Mouse (Mus musculus) brown adipose tissue, adult 24 weeks (tissue): ENCODE measurements around the gene Comt. TPM values are rescaled to one million over a fixed set of nuclear protein-coding genes. Genes with fewer than 3 reads are reported as not detected.

ENCODE experiments used
- H3K27ac ChIP-seq: fragments of 200-500 bp; replicated peaks from 2 replicates; pipeline ENCODE4 v1.5.1; 2012; ENCODE audit warnings: low read depth, mild to moderate bottlenecking, low read length
- H3K4me1 ChIP-seq: fragments of 200-500 bp; 2 replicates; pipeline ENCODE4 v1.6.1; 2012; ENCODE audit warnings: low read length, mixed read lengths; ENCODE audit not compliant: control insufficient read depth, insufficient read depth, insufficient read length
- H3K4me3 ChIP-seq: fragments of 200-500 bp; 2 replicates; pipeline ENCODE4 v1.5.1; 2012; ENCODE audit warnings: low read depth, mild to moderate bottlenecking, low read length, moderate library complexity; ENCODE audit not compliant: insufficient read depth
- polyA plus RNA-seq: library from polyadenylated mRNA; stranded (reverse); fragments of >200 nt; gene quantifications from 2 replicates; pipeline ENCODE4 v1.2.4, GENCODE M21; 2012; ENCODE audit not compliant: missing spikeins, insufficient read depth, insufficient read length

Gene Comt
- polyA plus RNA-seq, 1 experiment, result 452 TPM

DNA sequence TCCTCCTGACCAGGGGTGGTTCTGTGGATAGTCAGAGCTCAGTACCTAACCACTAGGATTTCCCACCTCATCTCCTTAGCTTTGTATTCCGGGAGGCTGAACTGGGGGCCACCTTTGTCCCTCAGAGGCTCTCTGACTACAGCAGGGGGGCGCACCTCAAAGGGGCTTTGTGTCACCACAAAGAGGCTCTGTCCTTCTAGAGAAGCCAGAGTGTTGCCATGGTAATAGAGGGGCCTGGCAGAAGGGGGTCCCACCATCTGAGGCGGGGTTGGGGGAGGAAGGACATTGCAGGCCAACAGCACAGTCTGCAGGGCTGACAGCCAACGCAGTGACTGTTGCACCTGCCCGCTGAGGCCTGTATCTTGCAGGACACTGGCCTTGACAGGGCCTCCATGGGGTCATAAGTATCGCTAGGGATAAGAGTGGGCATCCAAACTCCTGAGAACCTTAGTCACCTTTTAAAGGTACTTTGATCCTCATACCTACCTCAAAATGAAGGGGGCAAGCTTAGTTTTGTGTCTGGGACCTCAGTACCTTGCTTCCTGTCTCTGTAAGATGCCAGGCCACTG is 46.1 kb downstream of the Comt start:
- no peaks in the 10 kb centered on the region for H3K4me1 ChIP-seq
- H3K4me3 ChIP-seq, result no peak overlapping the region
- H3K27ac ChIP-seq, result no peak overlapping the region

DNA sequence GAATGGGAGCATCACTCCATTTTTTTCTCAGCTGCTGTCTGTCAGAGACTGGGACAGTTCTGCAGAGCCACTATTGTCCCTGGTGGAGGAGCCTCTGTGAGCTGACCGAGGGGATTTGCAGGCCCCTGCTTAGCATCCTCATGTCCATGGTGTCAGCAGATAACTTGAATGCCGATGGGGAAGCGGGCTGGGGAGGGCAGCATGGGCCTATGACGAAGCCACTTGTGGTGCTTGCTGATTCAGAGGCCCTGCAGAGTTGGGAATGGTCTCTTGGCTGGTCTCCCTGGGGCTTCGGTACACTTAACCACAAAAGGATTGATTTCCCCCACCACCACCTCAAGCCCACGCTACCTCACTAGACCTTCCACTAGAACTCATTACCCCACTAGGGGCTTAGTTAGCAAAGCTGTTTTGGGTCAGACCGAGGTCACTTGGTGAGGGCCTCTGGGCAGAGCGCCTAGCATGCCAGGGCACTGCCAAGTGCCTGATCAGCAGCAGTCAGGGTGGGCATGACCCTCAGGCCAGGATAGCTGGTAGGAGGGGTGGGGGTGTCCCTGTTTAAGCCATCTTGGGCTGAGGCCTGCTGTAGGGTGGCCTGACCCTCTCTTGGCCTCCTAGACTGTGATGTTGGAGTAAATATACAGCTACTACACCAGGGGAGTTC is 47.2 kb downstream of the Comt start:
- Histone ChIP-seq H3K4me3 (no peak overlapping the region), H3K4me1 (no peaks in the 10 kb centered on the region), H3K27ac (no peak overlapping the region)

DNA sequence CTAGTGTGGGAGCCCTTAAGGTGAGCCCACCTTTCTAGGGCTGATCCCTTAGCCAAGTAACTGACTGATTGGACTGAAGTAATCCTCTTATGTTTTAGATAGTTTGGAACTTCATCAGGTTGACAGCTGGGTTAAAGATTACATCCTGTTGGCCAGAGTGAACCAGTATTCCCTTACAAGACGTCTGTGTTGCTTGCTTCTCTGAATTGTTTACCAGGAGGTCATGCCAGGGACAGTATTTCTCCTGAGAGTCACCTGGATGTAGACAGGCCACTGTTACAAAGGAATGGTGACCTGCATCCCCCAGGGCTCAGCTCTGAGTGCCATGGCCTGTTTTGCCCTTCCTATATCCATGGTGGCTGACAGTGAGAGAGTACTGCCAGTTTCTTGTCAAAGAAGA is 48.2 kb downstream of the Comt start:
- H3K4me3 ChIP-seq, result no peak overlapping the region
- H3K4me1 ChIP-seq, result no peaks in the 10 kb centered on the region
- no peak overlapping the region for H3K27ac ChIP-seq

DNA sequence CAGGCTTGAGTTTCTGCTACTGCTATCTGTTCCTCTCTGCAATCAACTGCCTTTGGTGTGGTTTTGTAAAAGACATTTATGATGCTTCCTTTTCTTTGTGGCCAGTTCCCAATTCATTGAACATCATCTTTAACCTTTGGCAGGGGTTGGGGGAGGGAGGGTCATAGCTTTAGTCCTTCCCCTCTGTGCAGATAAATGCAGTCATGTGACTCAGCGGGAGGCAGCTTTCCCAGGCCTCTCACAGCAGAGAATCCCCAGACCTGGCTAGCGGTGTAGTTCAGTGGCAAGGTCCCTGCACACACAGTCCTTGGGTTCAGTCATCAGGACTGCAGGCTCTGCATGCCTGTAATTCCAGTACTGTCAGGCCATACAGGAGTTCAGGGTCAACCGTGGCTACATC is 49.4 kb downstream of the Comt start:
- H3K4me1 ChIP-seq, result no peaks in the 10 kb centered on the region
- no peak overlapping the region for H3K27ac ChIP-seq
- H3K4me3 ChIP-seq, result no peak overlapping the region

DNA sequence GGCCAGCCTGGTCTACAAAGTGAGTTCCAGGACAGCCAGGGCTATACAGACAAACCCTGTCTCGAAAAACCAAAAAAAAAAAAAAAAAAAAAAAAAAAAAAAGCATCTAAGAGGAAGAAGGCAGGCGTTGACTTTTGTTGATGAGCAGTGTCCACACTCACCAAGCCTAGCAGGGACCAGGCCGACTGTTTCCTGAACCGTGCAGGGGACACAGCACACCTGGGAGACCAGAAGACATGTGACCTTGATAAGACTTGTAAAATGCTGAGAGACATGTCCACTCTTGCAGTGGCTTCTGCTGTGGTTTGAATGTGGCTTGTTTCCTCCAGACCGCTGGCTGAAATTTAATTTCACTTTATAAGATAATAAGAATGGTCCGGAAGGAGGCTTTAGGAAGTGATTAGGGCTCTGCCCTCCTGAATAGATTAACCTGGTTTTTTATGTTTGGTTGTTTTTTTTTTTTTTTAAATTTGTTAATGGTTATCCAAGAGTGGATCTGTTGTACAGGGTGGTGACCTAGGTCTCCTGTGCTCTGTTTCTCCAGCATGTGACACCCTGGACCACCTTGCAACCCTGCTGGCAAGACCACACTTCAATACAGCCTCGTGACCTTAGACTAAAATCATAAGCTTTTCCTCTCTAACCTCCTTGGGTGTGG is 50.2 kb downstream of the Comt start:
- Histone ChIP-seq H3K27ac (no peak overlapping the region), H3K4me3 (no peak overlapping the region), H3K4me1 (no peaks in the 10 kb centered on the region)

DNA sequence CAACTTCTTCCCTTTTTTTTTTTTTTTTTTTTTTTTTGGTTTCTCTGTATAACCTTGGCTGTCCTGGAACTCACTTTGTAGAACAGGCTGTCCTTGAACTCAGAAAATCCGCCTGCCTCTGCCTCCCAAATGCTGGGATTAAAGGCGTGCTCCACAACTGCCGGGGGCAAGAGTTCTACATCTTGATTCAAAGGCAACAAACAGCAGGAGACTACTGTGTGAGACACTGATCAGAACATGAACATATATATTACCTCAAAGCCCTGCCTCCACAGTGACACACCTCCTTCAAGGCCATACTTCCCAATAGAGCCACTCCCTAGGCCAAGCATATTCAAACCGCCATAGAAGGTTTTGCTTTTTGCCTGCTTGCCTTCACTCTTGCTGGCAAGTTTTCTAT is 53.0 kb downstream of the Comt start:
- Histone ChIP-seq H3K4me3 (no peak overlapping the region), H3K4me1 (no peaks in the 10 kb centered on the region), H3K27ac (no peak overlapping the region)

DNA sequence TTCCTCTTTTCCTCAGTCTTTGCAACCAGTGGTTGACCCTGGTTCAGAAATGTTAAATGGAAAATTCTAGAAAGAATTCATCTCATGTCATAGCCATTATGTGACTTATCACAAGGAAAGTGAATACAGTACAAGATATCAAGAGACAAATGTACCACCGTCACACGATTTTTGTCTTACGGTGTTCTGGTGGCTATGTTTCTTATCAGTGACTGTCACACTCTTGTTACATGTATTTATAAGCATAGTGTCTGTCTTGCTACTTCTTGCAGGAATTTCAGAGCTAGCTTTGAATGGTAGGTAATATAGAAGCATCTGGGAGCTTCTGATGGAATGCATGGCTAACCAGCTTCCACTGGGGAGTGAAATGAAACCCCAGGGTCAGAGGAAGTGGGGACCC is 56.5 kb downstream of the Comt start:
- Histone ChIP-seq H3K27ac (no peak overlapping the region), H3K4me1 (no peaks in the 10 kb centered on the region), H3K4me3 (no peak overlapping the region)

DNA sequence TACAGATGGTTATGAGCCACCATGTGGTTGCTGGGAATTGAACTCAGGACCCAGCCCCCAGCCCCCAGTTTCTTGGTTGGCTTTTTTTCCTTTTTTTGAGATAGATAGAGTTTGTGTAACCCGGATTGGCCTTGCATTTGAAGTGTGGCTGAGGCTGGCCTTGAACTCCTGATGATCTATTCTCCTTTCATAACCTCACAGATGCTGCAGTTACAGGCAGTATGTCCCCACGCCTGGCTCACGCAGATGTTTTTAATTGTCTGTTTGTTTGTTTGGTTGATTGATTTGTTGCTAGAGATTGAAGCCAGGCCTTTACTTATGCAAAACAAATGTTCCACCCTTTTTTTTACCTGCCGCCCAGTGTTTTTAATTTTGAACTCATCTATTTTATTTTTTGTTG is 59.8 kb downstream of the Comt start:
- Histone ChIP-seq H3K4me1 (no peaks in the 10 kb centered on the region), H3K4me3 (no peak overlapping the region), H3K27ac (no peak overlapping the region)

DNA sequence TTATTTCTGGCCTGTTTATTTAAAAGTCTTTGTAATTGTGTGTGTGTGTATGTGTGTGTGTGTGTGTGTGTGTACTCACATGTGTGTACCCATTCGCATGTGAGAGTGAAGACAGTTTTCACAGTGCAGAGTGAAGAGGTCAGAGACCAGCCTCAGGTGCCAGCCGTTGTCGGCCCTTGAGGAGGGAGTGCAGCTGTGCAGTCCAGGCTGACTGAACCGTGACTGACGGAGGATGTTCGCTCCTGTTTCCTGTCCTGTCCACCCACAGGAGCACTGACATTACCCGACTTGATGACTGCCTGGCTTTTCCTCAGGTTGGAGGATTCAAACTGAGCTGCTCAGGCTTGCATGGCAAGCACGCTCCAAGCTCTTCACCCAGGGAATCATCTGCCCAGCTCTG is 63.7 kb downstream of the Comt start:
- Histone ChIP-seq H3K4me3 (no peak overlapping the region), H3K27ac (no peak overlapping the region), H3K4me1 (no peaks in the 10 kb centered on the region)

DNA sequence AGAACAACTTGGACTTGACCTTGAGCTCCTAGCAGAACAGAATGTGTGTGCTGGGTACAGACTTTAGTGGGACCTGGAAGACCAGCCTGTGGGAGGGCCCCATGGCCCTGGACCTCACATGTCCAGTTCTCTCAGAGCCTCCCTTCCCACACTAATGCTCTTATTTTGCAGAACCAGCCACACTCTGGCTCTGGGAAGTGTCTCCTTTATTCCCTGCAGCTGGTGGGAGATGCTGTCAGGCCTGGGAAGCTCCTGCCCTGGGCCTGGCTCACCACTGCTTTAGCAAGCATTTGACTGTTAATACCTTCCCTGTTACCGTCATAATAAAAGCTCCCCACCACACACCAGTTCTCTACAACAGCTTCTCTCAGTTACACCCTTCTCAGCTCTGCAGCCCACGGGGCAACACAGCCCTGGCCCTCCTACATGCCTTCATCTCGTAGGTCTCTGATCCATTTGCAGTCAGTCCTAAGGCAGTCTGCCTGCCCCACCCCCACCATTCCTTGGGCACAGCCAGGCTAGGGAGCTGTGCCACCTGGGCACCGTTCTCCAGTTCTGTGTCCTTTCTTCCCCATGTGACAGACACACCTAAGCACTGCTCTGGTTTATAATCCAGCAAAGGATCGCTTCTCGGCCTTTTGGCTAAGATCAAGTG is 66.4 kb downstream of the Comt start:
- Histone ChIP-seq H3K4me1 (no peaks in the 10 kb centered on the region), H3K27ac (no peak overlapping the region), H3K4me3 (no peak overlapping the region)

DNA sequence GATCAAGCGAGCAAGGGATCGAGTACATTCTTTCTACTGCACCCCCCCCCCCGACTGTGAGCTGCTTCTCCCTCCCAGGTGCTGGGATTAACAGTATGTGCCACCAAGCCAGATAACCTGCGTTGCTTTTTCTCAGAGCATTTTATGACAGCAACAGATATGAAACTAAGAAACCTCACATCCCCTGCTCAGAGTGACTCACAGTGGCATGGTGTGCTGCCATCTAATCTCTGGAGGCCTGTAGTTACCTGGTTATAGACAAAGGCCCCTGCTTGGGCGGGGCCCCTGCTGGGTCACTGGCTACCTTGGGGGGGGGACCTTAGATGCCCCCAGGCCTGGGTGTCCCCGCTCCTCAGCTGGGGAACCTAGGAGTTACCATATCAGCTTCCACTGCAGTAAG is 68.7 kb downstream of the Comt start:
- Histone ChIP-seq H3K4me3 (no peak overlapping the region), H3K27ac (no peak overlapping the region), H3K4me1 (no peaks in the 10 kb centered on the region)

DNA sequence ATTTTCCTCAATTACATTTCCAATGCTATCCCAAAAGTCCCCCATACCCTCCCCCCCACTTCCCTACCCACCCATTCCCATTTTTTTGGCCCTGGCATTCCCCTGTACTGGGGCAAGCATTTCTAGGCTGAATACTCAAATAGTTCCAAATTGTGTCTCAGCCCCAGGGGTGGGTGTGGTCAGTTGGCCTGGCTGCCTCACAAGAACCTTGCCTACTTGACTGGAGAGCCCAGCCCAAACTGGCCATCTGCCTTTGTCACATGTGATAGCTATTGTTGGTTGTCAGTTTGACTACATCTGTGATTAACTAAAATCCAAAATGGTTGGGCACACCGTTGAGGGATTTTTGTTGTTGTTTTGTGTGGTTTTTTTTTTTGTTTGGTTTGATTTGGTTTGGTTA is 69.7 kb downstream of the Comt start:
- Histone ChIP-seq H3K4me3 (no peak overlapping the region), H3K27ac (no peak overlapping the region), H3K4me1 (no peaks in the 10 kb centered on the region)

Other genes with a start within 250 kb of the Comt start
- gene Ccdc188, start 209.0 kb downstream of the Comt start, polyA plus RNA-seq, result not detected in 2 replicates
- gene Zdhhc8, start 191.7 kb downstream of the Comt start, polyA plus RNA-seq, result 4.9 and 5.1 TPM in 2 replicates
- 18.1 and 23.3 TPM in 2 replicates for gene Trmt2a, start 178.2 kb downstream of the Comt start, polyA plus RNA-seq
- gene Ranbp1, start 178.1 kb downstream of the Comt start, polyA plus RNA-seq, result 85.5 and 92.7 TPM in 2 replicates
- gene Gm49776, start 168.5 kb downstream of the Comt start, polyA plus RNA-seq, result not detected in 2 replicates
- 4.8 and 4.9 TPM in 2 replicates for gene Dgcr8, start 137.6 kb downstream of the Comt start, polyA plus RNA-seq
- gene Tango2, start 78.7 kb downstream of the Comt start, polyA plus RNA-seq, result 23.5 and 26.3 TPM in 2 replicates
- 3.8 and 4.7 TPM in 2 replicates for gene Arvcf, start 78.7 kb downstream of the Comt start, polyA plus RNA-seq
- 77.6 and 92.5 TPM in 2 replicates for gene Txnrd2, start 468 bp downstream of the Comt start, polyA plus RNA-seq
- 4.3 and 6.1 TPM in 2 replicates for gene Gnb1l, start 71.9 kb upstream of the Comt start, polyA plus RNA-seq
- gene Rtl10, start 72.0 kb upstream of the Comt start, polyA plus RNA-seq, result not detected in 2 replicates
- gene Tbx1, start 163.8 kb upstream of the Comt start, polyA plus RNA-seq, result not detected in 2 replicates
- 1.0 TPM in 1 of 2 replicates, not detected in the other for gene Gp1bb, start 195.6 kb upstream of the Comt start, polyA plus RNA-seq
- gene Gm49601, start 199.6 kb upstream of the Comt start, polyA plus RNA-seq, result not detected in 2 replicates
- 3.3 and 7.1 TPM in 2 replicates for gene Sept5, start 203.1 kb upstream of the Comt start, polyA plus RNA-seq